Mouse (Mus musculus): ENCODE data around the gene Trappc10.

GRCm38 (mm10) chr10:78224136-78224535, 20.3 kb downstream of the Trappc10 start:
- TF ChIP-seq POLR2A (IDR thresholded peaks at IDR 0.05; ENCODE audit: insufficient read depth, low read depth, low read length) (no peak), CTCF (IDR thresholded peaks at IDR 0.05; ENCODE audit: insufficient read depth, low read depth, low read length) (no peak)

Measured in olfactory bulb, adult 2 months (tissue).